Mouse (Mus musculus) ES-Bruce4 (cell line): ENCODE measurements around the gene Psmb1.

ENCODE experiments used
- CTCF ChIP-seq: IDR thresholded peaks from one replicate; pipeline ENCODE4 v1.8.1; 2011; ENCODE audit warnings: low read depth, low read length
- EP300 ChIP-seq: IDR thresholded peaks from 2 replicates; pipeline ENCODE4 v1.6.1; 2011; ENCODE audit warnings: low read depth, low read length; ENCODE audit not compliant: insufficient read depth
- POLR2A ChIP-seq: IDR thresholded peaks from one replicate; pipeline ENCODE4 v1.8.1; 2011; ENCODE audit warnings: low read length; ENCODE audit not compliant: insufficient read depth

- TF ChIP-seq CTCF (no peak), POLR2A (no peak), EP300 (no peak)
These were observed 54.1 kb downstream of the Psmb1 start for GRCm38 (mm10) chr17:15445421-15445820.
